Mouse (Mus musculus) CH12.LX (cell line): ENCODE data around the gene Mitf. TPM values are rescaled to one million over a fixed set of nuclear protein-coding genes. Genes with fewer than 3 reads are reported as not detected.

Source experiments
- DNase-seq: peaks from one replicate; pipeline ENCODE4 v3.0.0-alpha.2; 2013; ENCODE audit errors: extremely low read depth
- H3K27ac ChIP-seq: 2 replicates; pipeline ENCODE4 v1.5.1; 2012; ENCODE audit warnings: low read depth, mild to moderate bottlenecking, control low read depth, moderate library complexity; ENCODE audit not compliant: insufficient read depth
- H3K27me3 ChIP-seq: replicated peaks from 2 replicates; pipeline ENCODE3; 2012; ENCODE audit warnings: inconsistent platforms
- H3K36me3 ChIP-seq, 2 experiments: replicated peaks in 1 of 2; 2 replicates each; pipeline versions ENCODE3 to v1.6.1; 2012; ENCODE audit warnings: inconsistent platforms in 1 of 2, low read length in 1 of 2, mild to moderate bottlenecking in 1 of 2, mixed read lengths in 1 of 2, moderate library complexity in 1 of 2; ENCODE audit not compliant: control insufficient read depth in 1 of 2, insufficient read depth in 1 of 2
- H3K4me1 ChIP-seq, 2 experiments: 2 replicates each; pipeline ENCODE4 v1.6.1; 2012; ENCODE audit warnings: inconsistent platforms in 1 of 2, moderate library complexity in 1 of 2; ENCODE audit not compliant: insufficient read depth in 2 of 2, control insufficient read depth in 1 of 2
- H3K4me2 ChIP-seq: 2 replicates; pipeline ENCODE4 v1.6.1; 2012; ENCODE audit warnings: low read depth, mild to moderate bottlenecking, control low read depth; ENCODE audit not compliant: poor library complexity, insufficient read depth, severe bottlenecking
- H3K4me3 ChIP-seq, 3 experiments: fragments of 150-350 bp in 1 of 3; sonication (generic) in 1 of 3; replicated peaks in 1 of 3; 2 replicates each; pipeline versions ENCODE3 to v1.5.1; 2011 to 2012; ENCODE audit warnings: low read depth in 2 of 3, low read length in 2 of 3, mild to moderate bottlenecking in 2 of 3, moderate library complexity in 2 of 3, control low read depth in 1 of 3, improper control_type of control experiment in 1 of 3, inconsistent platforms in 1 of 3, mixed read lengths in 1 of 3; ENCODE audit not compliant: poor library complexity in 1 of 3
- H3K79me2 ChIP-seq: replicated peaks from 2 replicates; pipeline ENCODE4 v1.6.1; 2012; ENCODE audit warnings: mild to moderate bottlenecking, moderate library complexity; ENCODE audit not compliant: control insufficient read depth, poor library complexity, insufficient read depth, severe bottlenecking; ENCODE audit errors: extremely low read depth
- H3K9ac ChIP-seq: 2 replicates; pipeline ENCODE4 v1.6.1; 2012; ENCODE audit warnings: low read depth, mild to moderate bottlenecking, control low read depth, moderate library complexity; ENCODE audit not compliant: insufficient read depth
- H3K9me3 ChIP-seq: replicated peaks from 2 replicates; pipeline ENCODE3; 2012; ENCODE audit warnings: low read length, inconsistent platforms, mixed read lengths
- BHLHE40 ChIP-seq: IDR thresholded peaks from 2 replicates; pipeline ENCODE4 v1.6.1; 2011; ENCODE audit warnings: mild to moderate bottlenecking, low read depth, low read length, improper control_type of control experiment
- CTCF ChIP-seq, 2 experiments: IDR thresholded peaks in 1 of 2; conservative IDR thresholded peaks in 1 of 2; 2 replicates each; pipeline ENCODE4 v1.5.1; 2011 to 2012; ENCODE audit warnings: low read depth in 2 of 2, low read length in 2 of 2, improper control_type of control experiment in 1 of 2, inconsistent platforms in 1 of 2, mild to moderate bottlenecking in 1 of 2, moderate library complexity in 1 of 2
- E2F4 ChIP-seq: IDR thresholded peaks from 2 replicates; pipeline ENCODE4 v1.6.1; 2011; ENCODE audit warnings: low read depth, low read length, improper control_type of control experiment; ENCODE audit not compliant: insufficient replicate concordance
- EP300 ChIP-seq: IDR thresholded peaks from 2 replicates; pipeline ENCODE4 v1.6.1; 2011; ENCODE audit warnings: low read length, improper control_type of control experiment
- IRF4 ChIP-seq: IDR thresholded peaks from 2 replicates; pipeline ENCODE4 v1.6.1; 2014; ENCODE audit warnings: low read depth, mild to moderate bottlenecking, inconsistent platforms, low read length, improper control_type of control experiment
- JUN ChIP-seq: IDR thresholded peaks from 2 replicates; pipeline ENCODE4 v1.6.1; 2011; ENCODE audit warnings: low read depth, mild to moderate bottlenecking, low read length, improper control_type of control experiment, moderate library complexity; ENCODE audit not compliant: insufficient read depth
- JUND ChIP-seq: conservative IDR thresholded peaks from 2 replicates; pipeline ENCODE4 v1.6.1; 2011; ENCODE audit warnings: low read depth, low read length, improper control_type of control experiment
- KAT2A ChIP-seq: IDR thresholded peaks from 2 replicates; pipeline ENCODE4 v1.6.1; 2012; ENCODE audit warnings: low read length, improper control_type of control experiment, inconsistent platforms; ENCODE audit not compliant: insufficient replicate concordance
- MAFK ChIP-seq: IDR thresholded peaks from 2 replicates; pipeline ENCODE4 v1.6.1; 2011; ENCODE audit warnings: low read length, improper control_type of control experiment; ENCODE audit not compliant: insufficient replicate concordance
- MAZ ChIP-seq: IDR thresholded peaks from 2 replicates; pipeline ENCODE4 v1.6.1; 2012; ENCODE audit warnings: low read depth, mild to moderate bottlenecking, inconsistent platforms, low read length, improper control_type of control experiment, moderate library complexity
- MEF2A ChIP-seq: IDR thresholded peaks from 2 replicates; pipeline ENCODE4 v1.6.1; 2014; ENCODE audit warnings: low read depth, mild to moderate bottlenecking, inconsistent platforms, low read length, improper control_type of control experiment, borderline replicate concordance
- MXI1 ChIP-seq: IDR thresholded peaks from 2 replicates; pipeline ENCODE4 v1.6.1; 2011; ENCODE audit warnings: mild to moderate bottlenecking, low read depth, low read length, improper control_type of control experiment
- NELFE ChIP-seq: IDR thresholded peaks from 2 replicates; pipeline ENCODE4 v1.6.1; 2011; ENCODE audit warnings: low read depth, low read length, improper control_type of control experiment
- POLR2AphosphoS2 ChIP-seq: IDR thresholded peaks from 2 replicates; pipeline ENCODE4 v1.6.1; 2011; ENCODE audit warnings: low read depth, low read length, improper control_type of control experiment
- TCF12 ChIP-seq: IDR thresholded peaks from 2 replicates; pipeline ENCODE4 v1.6.1; 2014; ENCODE audit warnings: low read depth, mild to moderate bottlenecking, inconsistent platforms, low read length, improper control_type of control experiment
- USF2 ChIP-seq: conservative IDR thresholded peaks from 2 replicates; pipeline ENCODE4 v1.6.1; 2011; ENCODE audit warnings: low read depth, low read length, improper control_type of control experiment
- ZKSCAN1 ChIP-seq: IDR thresholded peaks from 2 replicates; pipeline ENCODE4 v1.6.1; 2012; ENCODE audit warnings: low read depth, inconsistent platforms, low read length, improper control_type of control experiment, borderline replicate concordance
- ZNF384 ChIP-seq: IDR thresholded peaks from 2 replicates; pipeline ENCODE4 v1.6.1; 2012; ENCODE audit warnings: low read depth, low read length, improper control_type of control experiment, inconsistent platforms
- dilution Hi-C: fragments of 300-500 bp; cut with MboI; formaldehyde crosslinking; loops from 2 replicates; pipeline ENCODE4 v1.14.3; 2020; ENCODE audit warnings: low sequenced_read_pairs; ENCODE audit not compliant: extremely low pct_unique_long_range_greater_than_20kb, extremely low pct_ligation_motif_present
- in situ Hi-C: fragments of 300-500 bp; cut with MboI; formaldehyde crosslinking; loops from 3 replicates; pipeline ENCODE4 v1.14.3; 2019; ENCODE audit warnings: low sequenced_read_pairs, low pct_ligation_motif_present, low pct_unique_long_range_greater_than_20kb, mixed read lengths
- polyA plus RNA-seq: library from polyadenylated mRNA; unstranded; fragments of >175 nt; gene quantifications from 2 replicates; pipeline ENCODE4 v1.2.1, GENCODE M21; 2012; ENCODE audit warnings: low read depth; ENCODE audit not compliant: insufficient read length
- total RNA-seq, 2 experiments: library from RNA; depleted of rRNA; stranded (reverse); fragments of 300-350 nt in 1 of 2; fragments of >200 nt in 1 of 2; gene quantifications; 2 replicates each; pipeline ENCODE4 v1.2.3; 2012 to 2014

Gene Mitf
- total and polyA plus RNA-seq, 3 experiments, result 3.4 to 4.7 (median 3.6) TPM

GRCm38 (mm10) chr6:97993507-97993906 lies 186.7 kb downstream of the Mitf start:
- Histone ChIP-seq H3K9ac (no peak overlapping the region), H3K27ac (no peak overlapping the region), H3K9me3 (no peaks in the 10 kb centered on the region), H3K4me2 (no peak overlapping the region), H3K79me2 (no peaks in the 10 kb centered on the region), H3K4me3 (no peak overlapping the region), H3K27me3 (no peaks in the 10 kb centered on the region), H3K4me1 (peaks cover 5 to 25% of the 10 kb centered on the region in 2 experiments; a peak in 3 of 4 replicates), H3K36me3 (peaks cover 0 to 2% of the 10 kb centered on the region in 2 experiments)
- in situ Hi-C loops, result no loop called here
- TF ChIP-seq E2F4, result no peak
- TF ChIP-seq JUN, result no peak
- TF ChIP-seq ZNF384, result no peak
- TF ChIP-seq POLR2AphosphoS2, result no peak
- no peak for TF ChIP-seq KAT2A
- no peak for TF ChIP-seq CTCF (conservative IDR thresholded peaks at IDR 0.05 in 1 of 2, IDR thresholded peaks at IDR 0.05 in 1 of 2; ENCODE audit: low read depth in 2 of 2, low read length in 2 of 2)
- TF ChIP-seq USF2, result no peak
- TF ChIP-seq MEF2A, result no peak
- TF ChIP-seq NELFE, result no peak
- no peak for TF ChIP-seq IRF4
- no peak for TF ChIP-seq JUND
- TF ChIP-seq BHLHE40, result no peak
- no peak for TF ChIP-seq MXI1
- TF ChIP-seq MAFK, result no peak
- dilution Hi-C loops, result no loop called here
- no peak for DNase-seq

GRCm38 (mm10) chr6:97995606-97996307 lies 188.9 kb downstream of the Mitf start:
- peaks cover 0 to 2% of the 10 kb centered on the region in 2 experiments for H3K36me3 ChIP-seq
- no peaks in the 10 kb centered on the region for H3K9me3 ChIP-seq
- dilution Hi-C loops (no loop called here), in situ Hi-C loops (no loop called here)
- no peaks in the 10 kb centered on the region for H3K79me2 ChIP-seq
- no peak overlapping the region for H3K4me2 ChIP-seq
- peak; percentile 44 for DNase-seq
- H3K27ac ChIP-seq, result no peak overlapping the region
- TF ChIP-seq MAZ (no peak), IRF4 (0 out of 2 replicates have a peak, but pooled peaks have one; percentile 38), ZKSCAN1 (no peak), EP300 (peak; percentile 64), TCF12 (peak; percentile 59; the same call in 1 of the 2 replicates), BHLHE40 (peak; percentile 35; the same call in 1 of the 2 replicates)
- TF ChIP-seq, all 38 proteins: peak for 4
- Histone ChIP-seq H3K4me3 (no peak overlapping the region), H3K4me1 (peaks cover 5 to 29% of the 10 kb centered on the region in 2 experiments; a peak in 3 of 4 replicates), H3K9ac (no peak overlapping the region), H3K27me3 (no peaks in the 10 kb centered on the region)
